Mouse (Mus musculus): ENCODE data around the gene Gpatch11.

Gene Gpatch11

DNA sequence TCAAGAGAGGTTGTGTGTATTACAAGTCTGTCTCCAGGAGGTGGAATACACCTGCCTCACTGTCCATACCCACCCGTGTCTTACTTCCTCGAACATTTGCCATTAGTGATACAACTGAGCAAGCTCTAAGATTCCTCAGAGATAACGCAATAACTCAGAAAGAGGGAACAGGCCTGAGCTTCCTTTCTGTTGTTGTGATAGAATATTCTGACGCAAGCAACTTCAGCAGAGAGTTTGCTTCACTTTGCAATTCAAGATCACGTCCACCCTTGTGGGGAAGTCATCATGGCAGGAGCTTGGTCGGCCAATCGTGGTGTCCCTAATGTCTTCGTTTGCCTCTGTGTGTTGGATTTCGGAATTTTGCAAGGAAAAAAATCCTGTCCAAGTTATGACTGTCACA, 55.7 kb downstream of the Gpatch11 start:
- in situ Hi-C loops (cut with MboI, MseI) = no loop called here

DNA sequence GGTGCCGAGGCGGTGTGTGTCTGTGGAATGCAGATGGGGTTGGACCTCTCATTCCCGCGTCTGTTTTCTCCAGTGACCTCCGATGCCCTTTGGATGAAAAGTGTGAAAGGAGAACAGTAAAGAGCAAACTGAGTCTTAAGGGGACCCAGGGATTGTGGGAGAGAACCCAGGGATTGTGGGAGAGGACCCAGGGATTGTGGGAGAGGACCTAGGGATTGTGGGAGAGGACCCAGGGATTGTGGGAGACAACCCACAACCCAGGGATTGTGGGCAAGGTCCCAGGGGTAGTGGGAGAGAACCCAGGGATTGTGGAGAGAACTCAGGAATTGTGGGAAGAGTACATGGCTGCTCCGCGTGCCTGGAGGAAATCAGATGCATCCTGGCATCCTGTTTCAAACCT, 59.6 kb downstream of the Gpatch11 start:
- in situ Hi-C loops (cut with MboI, MseI) = no loop called here

DNA sequence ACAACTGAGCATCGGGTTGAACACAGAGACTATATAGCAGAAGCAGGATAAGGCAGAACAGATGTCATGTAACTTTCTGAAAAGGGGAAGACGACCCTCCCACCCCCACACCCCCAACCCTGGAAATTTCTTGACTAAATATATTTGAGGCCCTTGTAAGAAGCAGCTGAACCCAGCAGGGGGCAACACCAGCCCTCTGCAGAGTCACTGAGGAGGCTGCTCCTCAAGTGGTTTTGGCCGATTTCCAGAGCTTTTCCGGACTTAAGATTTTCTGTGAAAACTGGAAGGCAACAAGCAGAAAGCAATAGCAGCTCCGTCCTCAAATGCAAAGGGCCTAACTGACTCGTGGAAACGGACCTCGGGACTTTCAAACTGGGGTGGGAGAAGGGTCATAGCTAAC, 60.0 kb downstream of the Gpatch11 start:
- in situ Hi-C loops (cut with MboI, MseI) = no loop called here
